Mouse (Mus musculus): ENCODE data around the gene Sh3bp5. TPM values are rescaled to one million over a fixed set of nuclear protein-coding genes. Genes with fewer than 3 reads are reported as not detected.

The Sh3bp5 gene
- total and polyA plus RNA-seq, 3 experiments = 0.19 to 1.0 TPM; not detected in 1

GRCm38 (mm10) chr14:31421509-31422295 lies 14.2 kb downstream of the Sh3bp5 start (continued):
- TF ChIP-seq SIN3A (IDR thresholded peaks at IDR 0.05; ENCODE audit: low read length) = no peak

- DNase-seq (ENCODE audit: low read depth, low spot score) = no peak
- no peaks in the 10 kb centered on the region for H3K9me3 ChIP-seq (replicated peaks; ENCODE audit: insufficient read depth, low read length)
- H3K4me1 ChIP-seq (ENCODE audit: control insufficient read depth in 1 of 2, insufficient read depth in 2 of 2, low read length in 2 of 2) = no peaks in the 10 kb centered on the region
- no peaks in the 10 kb centered on the region for H3K79me2 ChIP-seq (ENCODE audit: control insufficient read depth, insufficient read depth, low read length, poor library complexity)
- H3K36me3 ChIP-seq (ENCODE audit: control insufficient read depth in 1 of 2, insufficient read depth in 2 of 2, low read length in 2 of 2) = 0 out of 4 replicates have a peak, but pooled peaks cover 0 to 2% of the 10 kb centered on the region in 2 experiments
- no peak for TF ChIP-seq CTCF (IDR thresholded peaks at IDR 0.05 in 2 of 3, conservative IDR thresholded peaks at IDR 0.05 in 1 of 3; ENCODE audit: control insufficient read depth in 1 of 3, insufficient read depth in 1 of 3, low read depth in 2 of 3, low read length in 3 of 3, poor library complexity in 1 of 3, severe bottlenecking in 1 of 3)
- no peak for TF ChIP-seq NELFE (IDR thresholded peaks at IDR 0.05; ENCODE audit: low read depth, low read length)
- TF ChIP-seq ETS1 (IDR thresholded peaks at IDR 0.05; ENCODE audit: low read depth, low read length) = no peak
- TF ChIP-seq EP300 (IDR thresholded peaks at IDR 0.05; ENCODE audit: low read depth in 1 of 2, low read length in 2 of 2) = no peak
- TF ChIP-seq ZC3H11A (IDR thresholded peaks at IDR 0.05; ENCODE audit: low read depth, low read length) = no peak
- no peak for TF ChIP-seq JUND (IDR thresholded peaks at IDR 0.05; ENCODE audit: low read depth, low read length)
- TF ChIP-seq TCF12 (IDR thresholded peaks at IDR 0.05; ENCODE audit: low read depth, low read length) = no peak
- no peak for TF ChIP-seq ZKSCAN1 (IDR thresholded peaks at IDR 0.05; ENCODE audit: low read depth, low read length)
- TF ChIP-seq USF2 (IDR thresholded peaks at IDR 0.05; ENCODE audit: borderline replicate concordance in 1 of 2, insufficient read depth in 1 of 2, low read depth in 1 of 2, low read length in 2 of 2) = no peak
- no peak for TF ChIP-seq GATA1 (IDR thresholded peaks at IDR 0.05; ENCODE audit: low read depth, low read length)
- no peak for TF ChIP-seq ZNF384 (IDR thresholded peaks at IDR 0.05; ENCODE audit: low read depth, low read length)
- H3K9ac ChIP-seq (ENCODE audit: control insufficient read depth, low read depth, low read length, poor library complexity, severe bottlenecking) = no peak overlapping the region
- no peak overlapping the region for H3K4me3 ChIP-seq (ENCODE audit: control insufficient read depth in 1 of 2, insufficient read depth in 1 of 2, low read depth in 2 of 2, low read length in 2 of 2)
- H3K27me3 ChIP-seq (ENCODE audit: control insufficient read depth in 1 of 2, insufficient read depth in 2 of 2, low read length in 2 of 2) = no peaks in the 10 kb centered on the region; a peak in 1 of 4 replicates
- no peak overlapping the region for H3K27ac ChIP-seq (ENCODE audit: control insufficient read depth, low read depth, low read length)
These were observed 14.9 kb downstream of the Sh3bp5 start for GRCm38 (mm10) chr14:31420985-31421384.

DNA sequence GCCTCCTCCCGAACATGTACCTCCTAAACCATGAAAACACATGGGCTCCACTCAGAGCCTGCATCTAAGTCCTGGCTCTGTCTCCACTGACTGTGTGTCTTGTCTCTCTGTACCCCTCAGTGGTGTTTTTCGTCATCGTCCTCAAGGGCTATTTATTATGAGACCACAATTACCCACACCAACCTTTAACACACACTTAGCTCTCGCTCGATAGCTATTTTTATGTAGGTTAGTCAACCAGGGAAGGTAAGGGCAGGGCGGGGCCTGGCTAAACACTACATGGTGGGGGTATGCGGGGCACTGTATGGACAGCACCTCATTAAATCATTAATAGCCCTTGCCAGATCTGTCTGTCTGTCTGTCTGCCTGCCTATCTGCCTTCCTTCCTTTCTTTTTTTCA lies 15.3 kb downstream of the Sh3bp5 start:
- TF ChIP-seq TCF12 (IDR thresholded peaks at IDR 0.05; ENCODE audit: low read depth, low read length) = no peak
- TF ChIP-seq MAFK (IDR thresholded peaks at IDR 0.05; ENCODE audit: borderline replicate concordance, low read depth, low read length) = no peak
- TF ChIP-seq USF2 (IDR thresholded peaks at IDR 0.05; ENCODE audit: borderline replicate concordance in 1 of 2, insufficient read depth in 1 of 2, low read depth in 1 of 2, low read length in 2 of 2) = no peak
- TF ChIP-seq TAL1 (IDR thresholded peaks at IDR 0.05; ENCODE audit: low read length) = no peak
- no peak for TF ChIP-seq POLR2AphosphoS2 (IDR thresholded peaks at IDR 0.05; ENCODE audit: low read length)
- Histone ChIP-seq H3K4me1 (ENCODE audit: control insufficient read depth in 1 of 2, insufficient read depth in 2 of 2, low read length in 2 of 2) (no peaks in the 10 kb centered on the region), H3K36me3 (ENCODE audit: control insufficient read depth in 1 of 2, insufficient read depth in 2 of 2, low read length in 2 of 2) (0 out of 4 replicates have a peak, but pooled peaks cover 0 to 2% of the 10 kb centered on the region in 2 experiments), H3K9me3 (replicated peaks; ENCODE audit: insufficient read depth, low read length) (no peaks in the 10 kb centered on the region), H3K27me3 (ENCODE audit: control insufficient read depth in 1 of 2, insufficient read depth in 2 of 2, low read length in 2 of 2) (no peaks in the 10 kb centered on the region; a peak in 1 of 4 replicates), H3K4me3 (ENCODE audit: control insufficient read depth in 1 of 2, insufficient read depth in 1 of 2, low read depth in 2 of 2, low read length in 2 of 2) (no peak overlapping the region), H3K79me2 (ENCODE audit: control insufficient read depth, insufficient read depth, low read length, poor library complexity) (no peaks in the 10 kb centered on the region), H3K9ac (ENCODE audit: control insufficient read depth, low read depth, low read length, poor library complexity, severe bottlenecking) (no peak overlapping the region), H3K27ac (ENCODE audit: control insufficient read depth, low read depth, low read length) (no peak overlapping the region)
- DNase-seq (ENCODE audit: low read depth, low spot score) = no peak

All from MEL (cell line).